Mouse (Mus musculus) embryonic fibroblast, embryonic 13.5 days (primary cell): ENCODE results near the gene Wdr5.

Source experiments
- CTCF ChIP-seq: IDR thresholded peaks from 2 replicates; pipeline ENCODE4 v1.5.1; 2011; ENCODE audit warnings: mild to moderate bottlenecking, control low read depth, low read length, moderate library complexity, borderline replicate concordance; ENCODE audit not compliant: insufficient read depth
- POLR2A ChIP-seq: IDR thresholded peaks from 2 replicates; pipeline ENCODE4 v1.6.1; 2011; ENCODE audit warnings: low read depth, mild to moderate bottlenecking, control low read depth, low read length, moderate library complexity

- TF ChIP-seq CTCF, result no peak
- no peak for TF ChIP-seq POLR2A
Observed at GRCm38 (mm10) chr2:27572261-27572793, 57.4 kb downstream of the Wdr5 start.
